Mouse (Mus musculus) ES-E14 (cell line): ENCODE results near the gene Jpt2. TPM values are rescaled to one million over a fixed set of nuclear protein-coding genes. Genes with fewer than 3 reads are reported as not detected.
"Not testable (repeated sequence)": the region's sequence is repeated elsewhere in the genome, so short reads cannot be mapped to it uniquely, and the experiment has no call there.

Source experiments
- DNase-seq: peaks from one replicate; pipeline ENCODE4 v3.0.0-alpha.2; 2013; ENCODE audit warnings: low read depth, low spot score
- H3K27ac ChIP-seq: 2 replicates; pipeline ENCODE4 v1.5.1; 2012; ENCODE audit warnings: low read depth, mild to moderate bottlenecking, low read length, moderate library complexity, mixed read lengths; ENCODE audit not compliant: poor library complexity, insufficient read depth, severe bottlenecking
- H3K36me3 ChIP-seq: 2 replicates; pipeline ENCODE4 v1.6.1; 2012; ENCODE audit warnings: mild to moderate bottlenecking, low read length, moderate library complexity, mixed read lengths; ENCODE audit not compliant: control insufficient read depth, poor library complexity, insufficient read depth, severe bottlenecking
- H3K4me1 ChIP-seq, 2 experiments: fragments of 150-350 bp in 1 of 2; sonication (generic) in 1 of 2; 2 replicates each; pipeline ENCODE4 v1.6.1; 2012; ENCODE audit warnings: low read length in 2 of 2, mild to moderate bottlenecking in 1 of 2, mixed read lengths in 1 of 2; ENCODE audit not compliant: control insufficient read depth in 2 of 2, insufficient read depth in 2 of 2, poor library complexity in 1 of 2
- H3K4me3 ChIP-seq, 2 experiments: fragments of 150-350 bp in 1 of 2; sonication (generic) in 1 of 2; 2 replicates each; pipeline ENCODE4 v1.5.1; 2012; ENCODE audit warnings: low read length in 2 of 2, low read depth in 1 of 2, mild to moderate bottlenecking in 1 of 2, mixed read lengths in 1 of 2; ENCODE audit not compliant: insufficient read depth in 1 of 2, poor library complexity in 1 of 2, severe bottlenecking in 1 of 2
- H3K9ac ChIP-seq: 2 replicates; pipeline ENCODE4 v1.6.1; 2012; ENCODE audit warnings: low read depth, mild to moderate bottlenecking, low read length, mixed read lengths; ENCODE audit not compliant: poor library complexity, insufficient read depth, severe bottlenecking
- H3K9me3 ChIP-seq: fragments of 150-350 bp; sonication (generic); 2 replicates; pipeline ENCODE4 v1.6.1; 2012; ENCODE audit warnings: low read depth, mild to moderate bottlenecking, low read length; ENCODE audit not compliant: control insufficient read depth, insufficient read depth
- CHD2 ChIP-seq: IDR thresholded peaks from 2 replicates; pipeline ENCODE4 v1.6.1; 2014; ENCODE audit warnings: mild to moderate bottlenecking, low read depth, low read length, inconsistent platforms
- HCFC1 ChIP-seq: IDR thresholded peaks from 2 replicates; pipeline ENCODE4 v1.6.1; 2012; ENCODE audit warnings: low read length, inconsistent platforms, borderline replicate concordance; ENCODE audit not compliant: insufficient read depth
- MAFK ChIP-seq: IDR thresholded peaks from 2 replicates; pipeline ENCODE4 v1.6.1; 2014; ENCODE audit warnings: mild to moderate bottlenecking, low read depth, low read length, inconsistent platforms; ENCODE audit not compliant: insufficient read depth
- ZC3H11A ChIP-seq: IDR thresholded peaks from 2 replicates; pipeline ENCODE4 v1.6.1; 2012; ENCODE audit warnings: low read depth, mild to moderate bottlenecking, inconsistent platforms, low read length, borderline replicate concordance
- ZNF384 ChIP-seq: IDR thresholded peaks from 2 replicates; pipeline ENCODE4 v1.6.1; 2012; ENCODE audit warnings: low read depth, low read length, inconsistent platforms
- in situ Hi-C, 2 experiments: fragments of 600-800 bp; cut with MboI; formaldehyde crosslinking; loops; one replicate each; pipeline ENCODE4 v1.15.1; 2025; ENCODE audit warnings: low sequenced_read_pairs in 2 of 2, inconsistent platforms in 1 of 2; ENCODE audit not compliant: unreplicated experiment in 2 of 2
- total RNA-seq: library from RNA; depleted of rRNA; stranded (reverse); fragments of 300-350 nt; gene quantifications from 2 replicates; pipeline ENCODE4 v1.2.3, GENCODE M21; 2012

Jpt2 gene
- total RNA-seq, 1 experiment: 105 TPM

- no peak for TF ChIP-seq CHD2
- TF ChIP-seq ZC3H11A: no peak
- no peak for TF ChIP-seq ZNF384
- no peak for TF ChIP-seq HCFC1
- no peak for TF ChIP-seq MAFK
- Histone ChIP-seq H3K9ac (no peak overlapping the region), H3K9me3 (no peaks in the 10 kb centered on the region), H3K4me1 (peaks cover 2% of the 10 kb centered on the region in 2 experiments; a peak in 1 of 4 replicates), H3K36me3 (peaks cover 39% of the 10 kb centered on the region), H3K4me3 (no peak overlapping the region), H3K27ac (no peak overlapping the region)
- in situ Hi-C loops: no loop called here
- no peak for DNase-seq
Observed at GRCm38 (mm10) chr17:24948204-24948603, 12.3 kb downstream of the Jpt2 start.

GRCm38 (mm10) chr17:24943589-24943988 lies 16.9 kb downstream of the Jpt2 start:
- H3K4me3 ChIP-seq, DNase-seq, H3K9me3 ChIP-seq, H3K9ac ChIP-seq, H3K27ac ChIP-seq, H3K4me1 ChIP-seq, in situ Hi-C loops: not testable (repeated sequence)
- peaks cover 36% of the 10 kb centered on the region for H3K36me3 ChIP-seq

- H3K9ac ChIP-seq: no peak overlapping the region
- no peak overlapping the region for H3K4me3 ChIP-seq
- in situ Hi-C loops: no loop called here
- TF ChIP-seq CHD2 (no peak), ZNF384 (no peak), ZC3H11A (no peak), MAFK (no peak), HCFC1 (no peak)
- peaks cover 31% of the 10 kb centered on the region for H3K36me3 ChIP-seq
- DNase-seq: no peak
- H3K4me1 ChIP-seq: no peaks in the 10 kb centered on the region
- no peak overlapping the region for H3K27ac ChIP-seq
- H3K9me3 ChIP-seq: no peaks in the 10 kb centered on the region
Observed at GRCm38 (mm10) chr17:24943036-24943435, 17.5 kb downstream of the Jpt2 start.

GRCm38 (mm10) chr17:24942453-24942852 lies 18.0 kb downstream of the Jpt2 start:
- H3K4me3 ChIP-seq, DNase-seq, H3K27ac ChIP-seq, H3K9ac ChIP-seq, in situ Hi-C loops, H3K9me3 ChIP-seq, H3K4me1 ChIP-seq: not testable (repeated sequence)
- peaks cover 27% of the 10 kb centered on the region for H3K36me3 ChIP-seq
- TF ChIP-seq MAFK: 0 out of 2 replicates have a peak, but pooled peaks have one; percentile 15

- Histone ChIP-seq H3K4me3 (peak overlapping the region; percentile 39 to 98), H3K9ac (peak overlapping the region; percentile 41; the same call in 1 of the 2 replicates), H3K36me3 (no peaks in the 10 kb centered on the region; the same call in 1 of the 2 replicates), H3K4me1 (0 out of 4 replicates have a peak, but pooled peaks cover 0 to 3% of the 10 kb centered on the region in 2 experiments), H3K27ac (no peak overlapping the region), H3K9me3 (no peaks in the 10 kb centered on the region)
- peak; percentile 51; the same call in 1 of the 2 replicates for TF ChIP-seq ZNF384
- TF ChIP-seq ZC3H11A: no peak
- in situ Hi-C loops: no loop called here
- DNase-seq: no peak
Observed at GRCm38 (mm10) chr17:24937266-24937665, 23.2 kb downstream of the Jpt2 start.
